Mouse (Mus musculus) liver, embryonic 14.5 days (tissue): Measurements from ENCODE around the gene Ankrd44.

ENCODE experiments used
- CTCF ChIP-seq: IDR thresholded peaks from 2 replicates; pipeline ENCODE4 v1.5.1; 2016; ENCODE audit warnings: antibody characterized with exemption, low read depth, control low read depth
- EP300 ChIP-seq: IDR thresholded peaks from 2 replicates; pipeline ENCODE4 v1.6.1; 2016; ENCODE audit warnings: antibody characterized with exemption, low read depth

- TF ChIP-seq CTCF (no peak), EP300 (no peak)
Measured at GRCm38 (mm10) chr1:54856502-54856901, 69.7 kb downstream of the Ankrd44 start.
